Mouse (Mus musculus) limb, embryonic 12.5 days (tissue): ENCODE data around the gene Galntl6. TPM values are rescaled to one million over a fixed set of nuclear protein-coding genes. Genes with fewer than 3 reads are reported as not detected.

Experiments used
- ATAC-seq: fragments of 200-750 bp; cut with Nextera tagmentation; 2 replicates; pipeline ENCODE4 v1.8.0; 2017; ENCODE audit warnings: low read depth, moderate TSS enrichment; ENCODE audit not compliant: insufficient number of reproducible peaks, insufficient read depth, low FRiP score, low TSS enrichment
- H3K27ac ChIP-seq: fragments of 300-500 bp; sonication (generic); 2 replicates; pipeline ENCODE4 v1.5.1; 2016; ENCODE audit warnings: mild to moderate bottlenecking, moderate library complexity
- H3K27me3 ChIP-seq: fragments of 300-500 bp; sonication (generic); 2 replicates; pipeline ENCODE4 v1.6.1; 2016; ENCODE audit warnings: mild to moderate bottlenecking, moderate library complexity
- H3K36me3 ChIP-seq: fragments of 300-500 bp; sonication (generic); 2 replicates; pipeline ENCODE4 v1.6.1; 2016; ENCODE audit warnings: mild to moderate bottlenecking, moderate library complexity
- H3K4me1 ChIP-seq: fragments of 300-500 bp; sonication (generic); replicated peaks from 2 replicates; pipeline ENCODE4 v1.6.1; 2016
- H3K4me2 ChIP-seq: fragments of 300-500 bp; sonication (generic); 2 replicates; pipeline ENCODE4 v1.6.1; 2016; ENCODE audit warnings: mild to moderate bottlenecking, moderate library complexity
- H3K4me3 ChIP-seq: fragments of 300-500 bp; sonication (generic); replicated peaks from 2 replicates; pipeline ENCODE4 v1.5.1; 2016; ENCODE audit warnings: mild to moderate bottlenecking
- H3K9ac ChIP-seq: fragments of 300-500 bp; sonication (generic); replicated peaks from 2 replicates; pipeline ENCODE4 v1.6.1; 2016; ENCODE audit warnings: mild to moderate bottlenecking, moderate library complexity
- H3K9me3 ChIP-seq: fragments of 300-500 bp; sonication (generic); 2 replicates; pipeline ENCODE4 v1.6.1; 2016; ENCODE audit warnings: mild to moderate bottlenecking, moderate library complexity
- WGBS: fragments of 180-500 bp; shearing (Covaris S2); methylation state at CpG from one replicate; pipeline ENCODE4 v1.1.7; 2016; 5-methylcytosine and 5-hydroxymethylcytosine counted together
- polyA plus RNA-seq: library from polyadenylated mRNA; unstranded; fragments of >200 nt; fragmentation: Nextera tagmentation; extraction: Ambion mirVana; gene quantifications from 2 replicates; pipeline ENCODE4 v1.2.1, GENCODE M21; 2016

Gene Galntl6
- polyA plus RNA-seq, 1 experiment from 2014 or later: 1.4 TPM

- Histone ChIP-seq H3K9me3 (no peaks in the 10 kb centered on the region), H3K4me3 (peak overlapping the region; percentile 25; the same call in 1 of the 2 replicates), H3K4me2 (peak overlapping the region; percentile 50), H3K36me3 (no peaks in the 10 kb centered on the region), H3K4me1 (peaks cover 5% of the 10 kb centered on the region), H3K9ac (no peak overlapping the region), H3K27me3 (0 out of 2 replicates have a peak, but pooled peaks cover 4% of the 10 kb centered on the region), H3K27ac (no peak overlapping the region)
- WGBS: 20% methylated on average over 4 of the region's 4 CpGs
- no peak for ATAC-seq
Observed at GRCm38 (mm10) chr8:57800327-57800726, 1112.1 kb downstream of the Galntl6 start.

- H3K4me3 ChIP-seq: peak overlapping the region; percentile 25
- no peaks in the 10 kb centered on the region for H3K9me3 ChIP-seq
- peaks cover 5% of the 10 kb centered on the region for H3K4me1 ChIP-seq
- WGBS: 19% methylated on average over 12 of the region's 12 CpGs
- H3K27me3 ChIP-seq: 0 out of 2 replicates have a peak, but pooled peaks cover 4% of the 10 kb centered on the region
- no peak; the same call in 1 of the 2 replicates for ATAC-seq
- H3K9ac ChIP-seq: 0 out of 2 replicates have a peak overlapping the region, but pooled peaks have one; percentile 19
- H3K36me3 ChIP-seq: no peaks in the 10 kb centered on the region
- no peak overlapping the region for H3K27ac ChIP-seq
- H3K4me2 ChIP-seq: peak overlapping the region; percentile 50
Observed at GRCm38 (mm10) chr8:57799797-57800204, 1112.6 kb downstream of the Galntl6 start.

DNA sequence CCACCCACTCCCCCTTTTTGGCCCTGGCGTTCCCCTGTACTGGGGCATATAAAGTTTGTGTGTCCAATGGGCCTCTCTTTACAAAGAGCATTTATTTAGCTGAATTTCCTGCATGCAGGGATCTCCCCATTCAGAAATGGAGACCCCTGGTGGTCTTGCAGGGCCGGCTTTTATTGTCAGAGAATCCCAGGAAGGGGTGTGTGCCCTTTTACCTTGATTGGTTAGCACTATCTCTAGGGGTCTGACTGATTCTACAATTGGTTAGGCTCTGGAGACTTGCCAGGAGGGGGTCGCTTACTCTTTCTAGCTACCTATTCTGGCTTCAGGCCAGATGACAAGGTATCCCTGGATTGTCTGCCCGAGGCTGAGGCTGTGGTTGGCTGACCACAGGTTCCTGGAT lies 1119.0 kb downstream of the Galntl6 start:
- H3K9ac ChIP-seq: no peak overlapping the region
- H3K4me2 ChIP-seq: no peak overlapping the region
- no peak overlapping the region for H3K4me3 ChIP-seq
- WGBS: 47% methylated on average over 4 of the region's 4 CpGs
- no peaks in the 10 kb centered on the region for H3K36me3 ChIP-seq
- 0 out of 2 replicates have a peak, but pooled peaks cover 4% of the 10 kb centered on the region for H3K27me3 ChIP-seq
- ATAC-seq: no peak
- H3K9me3 ChIP-seq: no peaks in the 10 kb centered on the region
- 0 out of 2 replicates have a peak, but pooled peaks cover 9% of the 10 kb centered on the region for H3K4me1 ChIP-seq
- no peak overlapping the region for H3K27ac ChIP-seq

DNA sequence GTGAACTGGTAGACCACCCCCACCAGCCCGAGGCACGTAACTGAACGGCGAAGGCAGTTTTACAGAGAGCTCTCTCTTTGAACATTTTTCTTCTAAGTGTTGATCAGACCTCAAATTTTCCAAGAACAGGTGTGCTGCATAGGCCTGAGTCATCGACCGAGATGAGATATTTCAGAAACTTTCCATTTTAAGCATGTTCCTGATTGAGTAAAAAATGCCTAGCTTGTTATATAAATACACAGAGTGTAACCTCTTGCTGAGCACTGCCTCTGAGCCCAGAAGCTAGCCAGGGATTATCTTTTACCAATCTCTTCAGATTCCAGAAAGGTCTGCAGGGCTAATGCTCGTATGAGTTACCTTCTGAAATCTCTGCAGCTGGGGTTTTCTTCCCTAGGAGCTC lies 1120.2 kb downstream of the Galntl6 start:
- H3K27me3 ChIP-seq: 0 out of 2 replicates have a peak, but pooled peaks cover 4% of the 10 kb centered on the region
- WGBS: 81% methylated on average over 7 of the region's 7 CpGs
- no peak overlapping the region for H3K9ac ChIP-seq
- no peak overlapping the region for H3K4me3 ChIP-seq
- H3K27ac ChIP-seq: no peak overlapping the region
- H3K36me3 ChIP-seq: no peaks in the 10 kb centered on the region
- H3K9me3 ChIP-seq: no peaks in the 10 kb centered on the region
- 0 out of 2 replicates have a peak, but pooled peaks cover 9% of the 10 kb centered on the region for H3K4me1 ChIP-seq
- no peak for ATAC-seq
- no peak overlapping the region for H3K4me2 ChIP-seq

DNA sequence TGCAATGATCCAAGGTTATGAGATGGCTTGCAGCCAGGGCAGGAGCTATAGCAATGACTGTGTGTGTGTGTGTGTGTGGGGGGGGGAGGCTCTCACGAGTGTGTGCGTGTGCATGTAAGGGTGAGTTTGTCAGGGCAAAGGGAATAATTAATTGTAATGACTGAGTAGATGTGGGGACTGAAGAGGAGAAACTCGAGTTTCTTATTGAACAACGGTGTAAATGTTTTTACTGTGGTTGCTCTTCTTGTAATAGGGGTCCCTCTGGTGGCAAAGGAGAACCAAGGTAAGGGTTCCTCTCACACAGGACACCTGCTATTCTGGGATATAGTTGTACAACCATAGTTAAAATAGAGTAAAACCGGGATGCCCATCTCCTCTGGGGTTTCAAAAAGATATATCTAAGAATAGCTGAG lies 1121.1 kb downstream of the Galntl6 start:
- Histone ChIP-seq H3K27me3 (0 out of 2 replicates have a peak, but pooled peaks cover 4% of the 10 kb centered on the region), H3K36me3 (no peaks in the 10 kb centered on the region), H3K9me3 (no peaks in the 10 kb centered on the region), H3K9ac (no peak overlapping the region), H3K4me2 (no peak overlapping the region), H3K4me3 (no peak overlapping the region), H3K4me1 (0 out of 2 replicates have a peak, but pooled peaks cover 9% of the 10 kb centered on the region), H3K27ac (no peak overlapping the region)
- 34% methylated on average over 5 of the region's 5 CpGs for WGBS
- ATAC-seq: 0 out of 2 replicates have a peak, but pooled peaks have one; percentile 15

GRCm38 (mm10) chr8:57779551-57779950 lies 1132.9 kb downstream of the Galntl6 start:
- H3K9me3 ChIP-seq: no peaks in the 10 kb centered on the region
- no peaks in the 10 kb centered on the region for H3K36me3 ChIP-seq
- no peak overlapping the region for H3K27ac ChIP-seq
- ATAC-seq: no peak
- no peak overlapping the region for H3K4me2 ChIP-seq
- no peaks in the 10 kb centered on the region for H3K4me1 ChIP-seq
- H3K4me3 ChIP-seq: no peak overlapping the region
- 59% methylated on average over 7 of the region's 7 CpGs for WGBS
- H3K9ac ChIP-seq: no peak overlapping the region
- H3K27me3 ChIP-seq: no peaks in the 10 kb centered on the region

DNA sequence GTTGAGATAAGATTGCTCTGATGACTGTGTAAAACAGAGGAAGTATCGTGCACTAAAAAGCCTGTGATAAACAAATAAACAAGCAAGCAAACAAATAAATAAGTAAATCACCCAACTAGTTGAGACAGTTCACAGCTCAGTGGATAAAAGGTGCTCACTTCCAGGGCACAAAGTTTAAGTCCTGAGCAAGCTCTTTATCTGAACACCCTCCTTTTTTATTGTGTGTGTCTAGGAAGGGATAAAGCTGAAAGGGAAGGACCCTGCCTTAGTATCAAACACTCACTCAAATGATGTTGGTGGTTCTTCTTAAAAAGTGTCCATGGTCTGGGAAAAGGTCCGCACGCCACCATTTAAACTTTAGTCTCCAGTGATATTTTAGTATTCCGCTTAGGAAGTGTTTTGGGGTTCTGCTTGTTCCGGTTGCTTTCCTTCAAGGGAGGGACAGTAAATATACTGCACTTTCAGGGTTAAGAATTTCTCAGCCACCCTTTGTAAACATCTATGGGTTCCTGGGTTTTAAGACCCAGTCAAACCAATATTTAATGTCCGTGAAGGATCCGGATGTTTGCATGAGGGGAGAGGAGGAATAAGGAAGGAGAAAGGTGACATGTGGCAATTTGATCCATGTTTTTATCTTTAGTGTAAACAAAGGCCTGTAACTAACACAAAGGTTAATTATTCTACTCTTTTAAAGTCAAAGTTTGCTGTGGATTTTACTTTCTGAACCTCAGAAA lies 1134.3 kb downstream of the Galntl6 start:
- H3K27ac ChIP-seq: no peak overlapping the region
- no peaks in the 10 kb centered on the region for H3K36me3 ChIP-seq
- H3K4me1 ChIP-seq: no peaks in the 10 kb centered on the region
- WGBS: 72% methylated on average over 7 of the region's 7 CpGs
- H3K4me2 ChIP-seq: no peak overlapping the region
- ATAC-seq: no peak
- H3K4me3 ChIP-seq: no peak overlapping the region
- no peaks in the 10 kb centered on the region for H3K9me3 ChIP-seq
- no peak overlapping the region for H3K9ac ChIP-seq
- H3K27me3 ChIP-seq: no peaks in the 10 kb centered on the region

GRCm38 (mm10) chr8:57776723-57777122 lies 1135.7 kb downstream of the Galntl6 start:
- 37% methylated on average over 7 of the region's 7 CpGs for WGBS
- no peaks in the 10 kb centered on the region for H3K36me3 ChIP-seq

GRCm38 (mm10) chr8:57772732-57773265 lies 1139.6 kb downstream of the Galntl6 start:
- Histone ChIP-seq H3K4me3 (no peak overlapping the region), H3K9ac (no peak overlapping the region), H3K4me1 (peaks cover 6% of the 10 kb centered on the region; the same call in 1 of the 2 replicates), H3K27ac (no peak overlapping the region), H3K27me3 (no peaks in the 10 kb centered on the region), H3K9me3 (no peaks in the 10 kb centered on the region), H3K36me3 (no peaks in the 10 kb centered on the region), H3K4me2 (no peak overlapping the region)
- ATAC-seq: peak; percentile 42; the same call in 1 of the 2 replicates
- WGBS: 28% methylated on average over 12 of the region's 12 CpGs

More at GRCm38 (mm10) chr8:57776723-57777122, 1135.7 kb downstream of the Galntl6 start:
- no peak overlapping the region for H3K9ac ChIP-seq
- no peaks in the 10 kb centered on the region for H3K9me3 ChIP-seq
- no peak overlapping the region for H3K27ac ChIP-seq
- no peak for ATAC-seq
- no peak overlapping the region for H3K4me2 ChIP-seq
- peaks cover 6% of the 10 kb centered on the region; the same call in 1 of the 2 replicates for H3K4me1 ChIP-seq
- no peak overlapping the region for H3K4me3 ChIP-seq
- H3K27me3 ChIP-seq: no peaks in the 10 kb centered on the region

DNA sequence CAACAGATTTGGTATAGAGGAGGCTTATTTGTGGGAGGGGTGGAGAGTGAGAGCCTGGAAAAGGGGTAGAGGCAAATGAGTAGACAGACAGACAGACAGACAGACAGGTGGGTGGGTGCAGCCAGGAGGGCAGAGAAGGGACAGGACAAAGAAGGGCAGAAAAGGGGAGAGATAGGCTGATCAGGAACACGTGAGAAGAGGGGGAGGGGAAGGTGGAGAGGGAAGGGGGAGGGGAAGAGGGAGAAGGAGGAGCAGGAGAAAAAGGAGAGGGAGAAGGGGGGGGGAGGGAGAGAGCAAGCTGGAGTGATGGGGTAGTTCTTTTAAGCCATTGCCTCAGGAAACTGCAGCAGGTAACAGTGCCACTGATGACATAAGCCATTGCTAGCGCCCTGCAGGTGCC lies 1144.9 kb downstream of the Galntl6 start:
- peaks cover 13% of the 10 kb centered on the region for H3K4me1 ChIP-seq
- peaks cover 9% of the 10 kb centered on the region; the same call in 1 of the 2 replicates for H3K27me3 ChIP-seq
- no peak overlapping the region for H3K27ac ChIP-seq
- H3K4me2 ChIP-seq: no peak overlapping the region
- WGBS: 29% methylated on average over 2 of the region's 2 CpGs
- no peaks in the 10 kb centered on the region for H3K9me3 ChIP-seq
- no peak overlapping the region for H3K9ac ChIP-seq
- no peak for ATAC-seq
- no peak overlapping the region for H3K4me3 ChIP-seq
- no peaks in the 10 kb centered on the region for H3K36me3 ChIP-seq

DNA sequence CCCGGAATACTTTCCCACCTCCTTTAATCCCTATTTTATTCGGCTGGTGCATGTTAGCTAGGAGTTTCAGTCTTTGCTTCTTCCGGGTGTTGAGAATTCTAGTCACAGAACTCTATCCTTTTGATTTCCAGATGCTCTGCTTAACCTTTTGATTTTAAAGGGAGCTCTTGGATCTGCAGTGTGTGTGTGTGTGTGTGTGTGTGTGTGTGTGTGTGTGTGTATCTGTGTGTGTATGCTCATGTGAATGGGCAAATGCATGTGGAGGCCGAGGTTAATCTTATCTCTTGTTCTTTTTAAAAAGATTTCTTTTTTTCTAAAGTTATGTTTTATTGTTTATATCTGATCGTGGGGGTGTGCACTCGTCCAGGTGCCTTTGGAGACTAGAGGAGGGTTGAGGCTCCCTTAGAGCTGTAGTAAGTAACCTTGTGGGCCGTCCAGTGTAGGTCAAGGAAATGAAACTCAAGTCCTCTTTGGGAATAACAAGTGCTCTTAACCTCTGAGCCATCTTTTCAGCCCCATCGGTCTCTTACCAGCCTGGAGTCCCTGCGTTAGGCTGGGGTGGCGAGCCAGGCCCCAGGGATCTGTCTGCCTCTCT lies 1145.9 kb downstream of the Galntl6 start:
- no peaks in the 10 kb centered on the region for H3K9me3 ChIP-seq
- no peaks in the 10 kb centered on the region for H3K36me3 ChIP-seq
- no peak overlapping the region for H3K9ac ChIP-seq
- H3K4me2 ChIP-seq: peak overlapping the region; percentile 21; the same call in 1 of the 2 replicates
- peaks cover 13% of the 10 kb centered on the region for H3K4me1 ChIP-seq
- WGBS: 58% methylated on average over 10 of the region's 10 CpGs
- H3K27me3 ChIP-seq: peaks cover 9% of the 10 kb centered on the region; the same call in 1 of the 2 replicates
- H3K4me3 ChIP-seq: no peak overlapping the region
- ATAC-seq: no peak
- H3K27ac ChIP-seq: no peak overlapping the region
